Mouse (Mus musculus) forebrain, embryonic 14.5 days (tissue): ENCODE measurements around the gene Acp2. TPM values are rescaled to one million over a fixed set of nuclear protein-coding genes. Genes with fewer than 3 reads are reported as not detected.

Source experiments
- ATAC-seq: fragments of 200-750 bp; cut with Nextera tagmentation; 2 replicates; pipeline ENCODE4 v1.8.0; 2017; ENCODE audit warnings: mild to moderate bottlenecking, moderate library complexity
- DNase-seq: peaks from one replicate; pipeline ENCODE4 v3.0.0-alpha.2; 2015; ENCODE audit warnings: low spot score
- H3K27ac ChIP-seq: fragments of 300-500 bp; sonication (generic); 2 replicates; pipeline ENCODE4 v1.5.1; 2014; ENCODE audit warnings: low read depth, mild to moderate bottlenecking, control low read depth, low read length, moderate library complexity
- H3K27me3 ChIP-seq: fragments of 300-500 bp; sonication (generic); replicated peaks from 2 replicates; pipeline ENCODE4 v1.6.1; 2014; ENCODE audit warnings: low read length, control low read depth, mixed read lengths; ENCODE audit not compliant: control insufficient read depth, insufficient read depth
- H3K36me3 ChIP-seq: fragments of 300-500 bp; sonication (generic); 2 replicates; pipeline ENCODE4 v1.6.1; 2014; ENCODE audit warnings: low read length, control low read depth; ENCODE audit not compliant: control insufficient read depth, insufficient read depth
- H3K4me1 ChIP-seq: fragments of 300-500 bp; sonication (generic); 2 replicates; pipeline ENCODE4 v1.6.1; 2014; ENCODE audit warnings: antibody characterized with exemption, low read length, control low read depth; ENCODE audit not compliant: control insufficient read depth, insufficient read depth
- H3K4me2 ChIP-seq: fragments of 300-500 bp; sonication (generic); 2 replicates; pipeline ENCODE4 v1.6.1; 2014; ENCODE audit warnings: mild to moderate bottlenecking, control low read depth, low read length
- H3K4me3 ChIP-seq: fragments of 300-500 bp; sonication (generic); 2 replicates; pipeline ENCODE4 v1.5.1; 2014; ENCODE audit warnings: low read depth, low read length, control low read depth
- H3K9ac ChIP-seq: fragments of 300-500 bp; sonication (generic); 2 replicates; pipeline ENCODE4 v1.6.1; 2014; ENCODE audit warnings: mild to moderate bottlenecking, low read length, control low read depth, moderate library complexity
- H3K9me3 ChIP-seq: fragments of 300-500 bp; sonication (generic); replicated peaks from 2 replicates; pipeline ENCODE4 v1.6.1; 2016; ENCODE audit warnings: low read length, control low read depth, mixed read lengths; ENCODE audit not compliant: control insufficient read depth
- WGBS: fragments of 180-500 bp; shearing (Covaris S2); extraction: QIAGEN DNeasy Blood & Tissue Kit; methylation state at CpG from one replicate; pipeline ENCODE4 v1.1.7; 2014; 5-methylcytosine and 5-hydroxymethylcytosine counted together
- polyA plus RNA-seq: library from polyadenylated mRNA; unstranded; fragments of >200 nt; fragmentation: Nextera tagmentation; extraction: Ambion mirVana; gene quantifications from 2 replicates; pipeline ENCODE4 v1.2.1, GENCODE M21; 2014

The Acp2 gene
- polyA plus RNA-seq, 1 experiment from 2014 or later: 41.2 TPM

DNA sequence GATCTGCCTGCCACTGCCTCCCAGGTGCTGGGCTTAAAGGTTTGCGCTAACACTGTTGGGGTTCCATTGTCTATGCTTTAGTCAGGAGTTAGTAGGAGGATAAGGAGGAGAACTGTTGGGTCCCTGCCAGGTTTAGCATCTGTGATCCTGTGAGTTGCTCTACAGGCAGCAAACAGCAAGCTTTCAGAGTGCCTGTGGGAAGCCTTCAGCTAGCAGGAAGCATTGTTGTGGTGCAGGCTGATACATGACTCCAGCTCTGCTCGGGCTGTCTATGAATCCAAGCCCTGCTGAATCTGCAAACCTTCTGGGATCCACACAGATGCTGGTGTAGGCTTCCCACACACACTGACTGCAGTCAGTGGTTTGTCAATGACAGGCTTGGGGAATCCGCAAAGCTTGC is 40.7 kb downstream of the Acp2 start:
- no peaks in the 10 kb centered on the region for H3K36me3 ChIP-seq
- DNase-seq (peak; percentile 52), ATAC-seq (no peak)
- no peak overlapping the region for H3K4me2 ChIP-seq
- H3K4me3 ChIP-seq: no peak overlapping the region
- H3K27me3 ChIP-seq: no peaks in the 10 kb centered on the region
- H3K4me1 ChIP-seq: no peaks in the 10 kb centered on the region
- no peaks in the 10 kb centered on the region for H3K9me3 ChIP-seq
- no peak overlapping the region for H3K9ac ChIP-seq
- no peak overlapping the region for H3K27ac ChIP-seq
- WGBS: 60% methylated on average over 3 of the region's 3 CpGs

DNA sequence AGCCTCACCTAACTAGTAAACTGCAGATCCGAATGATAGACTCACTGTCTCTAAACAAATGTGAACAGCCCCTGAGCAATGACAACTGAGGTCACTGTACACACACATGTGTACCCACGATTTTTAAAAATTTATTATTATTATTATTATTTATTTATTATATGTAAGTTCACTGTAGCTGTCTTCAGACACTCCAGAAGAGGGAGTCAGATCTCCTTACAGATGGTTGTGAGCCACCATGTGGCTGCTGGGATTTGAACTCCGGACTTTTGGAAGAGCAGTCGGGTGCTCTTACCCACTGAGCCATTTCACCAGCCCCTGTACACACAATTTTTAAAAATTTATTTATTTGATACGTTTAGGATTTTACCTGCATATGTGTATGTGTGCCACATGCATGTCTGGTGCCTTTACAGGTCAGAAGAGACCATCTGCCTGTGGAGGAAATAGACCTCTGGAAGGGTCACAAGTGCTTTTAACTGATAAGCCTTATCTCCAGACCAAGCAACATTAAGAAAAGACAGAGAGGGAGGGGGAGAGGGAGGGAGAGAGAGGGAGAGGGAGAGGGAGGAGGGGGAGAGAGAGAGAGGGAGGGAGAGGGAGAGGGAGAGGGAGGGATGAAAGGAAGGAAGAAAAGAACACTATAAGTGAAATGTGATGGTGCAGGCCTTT is 42.0 kb downstream of the Acp2 start:
- Histone ChIP-seq H3K36me3 (no peaks in the 10 kb centered on the region), H3K4me1 (no peaks in the 10 kb centered on the region), H3K9me3 (no peaks in the 10 kb centered on the region), H3K4me3 (no peak overlapping the region), H3K9ac (no peak overlapping the region), H3K4me2 (no peak overlapping the region), H3K27ac (no peak overlapping the region), H3K27me3 (no peaks in the 10 kb centered on the region)
- 85% methylated on average over 5 of the region's 5 CpGs for WGBS
- DNase-seq (no peak), ATAC-seq (no peak)

DNA sequence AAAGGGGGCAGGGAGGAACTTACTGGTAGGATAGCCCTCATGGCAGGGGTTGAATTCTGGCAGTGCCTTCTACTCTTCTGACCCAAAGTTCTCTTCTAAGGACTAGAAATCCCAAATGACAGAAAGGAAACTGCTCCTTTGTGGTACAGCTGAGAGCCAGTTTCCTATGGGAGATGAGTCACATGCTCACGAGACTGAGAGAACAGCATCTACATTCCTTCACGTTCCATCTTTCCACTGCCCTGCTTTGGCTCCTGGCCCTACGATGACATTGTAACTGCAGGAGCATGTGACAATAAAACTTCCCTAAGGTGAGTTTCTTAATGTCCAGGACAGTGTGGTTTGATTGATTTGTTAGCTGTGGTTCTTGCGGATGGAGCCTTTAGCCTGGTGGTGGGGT is 45.7 kb downstream of the Acp2 start:
- H3K4me2 ChIP-seq: no peak overlapping the region
- DNase-seq (no peak), ATAC-seq (no peak)
- H3K27me3 ChIP-seq: 0 out of 2 replicates have a peak, but pooled peaks cover 3% of the 10 kb centered on the region
- 89% methylated on average over 4 of the region's 4 CpGs for WGBS
- no peaks in the 10 kb centered on the region for H3K9me3 ChIP-seq
- H3K4me3 ChIP-seq: no peak overlapping the region
- H3K9ac ChIP-seq: no peak overlapping the region
- no peaks in the 10 kb centered on the region for H3K36me3 ChIP-seq
- H3K27ac ChIP-seq: no peak overlapping the region
- no peaks in the 10 kb centered on the region for H3K4me1 ChIP-seq

DNA sequence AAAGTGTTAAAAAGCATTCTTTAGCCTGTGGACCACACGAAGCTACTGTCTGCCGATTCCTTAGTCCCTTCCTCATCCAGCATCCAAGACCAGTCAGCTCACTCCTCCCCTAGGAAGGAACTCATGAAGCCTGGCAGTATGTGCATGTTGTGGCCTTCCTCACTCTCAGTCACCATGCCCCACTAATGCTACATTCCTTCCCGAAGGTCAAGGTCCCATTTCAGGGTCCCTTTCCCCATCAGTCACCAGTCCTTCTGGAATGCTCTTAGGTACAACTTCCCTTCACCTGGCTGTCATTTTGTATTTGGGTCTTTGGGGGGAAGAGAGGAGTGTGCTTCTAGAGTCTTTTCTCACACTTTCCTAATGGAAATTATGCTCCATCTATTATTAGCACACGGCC is 49.3 kb downstream of the Acp2 start:
- no peaks in the 10 kb centered on the region for H3K36me3 ChIP-seq
- ATAC-seq (no peak), DNase-seq (no peak)
- 81% methylated on average over 4 of the region's 4 CpGs for WGBS
- 0 out of 2 replicates have a peak, but pooled peaks cover 17% of the 10 kb centered on the region for H3K27me3 ChIP-seq
- peaks cover 6% of the 10 kb centered on the region; the same call in 1 of the 2 replicates for H3K4me1 ChIP-seq
- H3K4me3 ChIP-seq: no peak overlapping the region
- H3K9me3 ChIP-seq: no peaks in the 10 kb centered on the region
- no peak overlapping the region for H3K9ac ChIP-seq
- H3K4me2 ChIP-seq: no peak overlapping the region
- H3K27ac ChIP-seq: no peak overlapping the region

DNA sequence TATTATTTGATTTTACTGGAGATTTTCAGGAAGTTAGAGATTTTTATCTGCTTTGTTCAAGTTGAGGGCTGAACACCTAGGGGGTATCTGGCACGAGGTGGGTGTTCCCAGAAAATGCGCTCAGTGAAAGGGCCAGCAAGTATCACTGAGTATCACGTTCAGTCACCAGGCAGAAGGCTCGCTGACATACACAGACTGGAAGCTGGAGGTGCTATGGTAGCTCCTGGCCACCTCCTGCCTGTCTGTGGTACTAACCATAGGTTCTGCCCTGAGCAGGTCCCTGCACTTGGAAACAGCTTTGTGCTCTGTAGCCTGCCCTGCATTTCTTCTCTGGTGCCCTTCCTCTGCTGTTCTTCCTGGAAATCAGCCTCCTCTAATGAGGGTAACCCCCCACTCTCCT is 49.8 kb downstream of the Acp2 start:
- H3K9me3 ChIP-seq: no peaks in the 10 kb centered on the region
- DNase-seq (no peak), ATAC-seq (no peak)
- no peak overlapping the region for H3K27ac ChIP-seq
- H3K4me2 ChIP-seq: no peak overlapping the region
- peaks cover 11% of the 10 kb centered on the region for H3K4me1 ChIP-seq
- WGBS: 53% methylated on average over 4 of the region's 4 CpGs
- H3K9ac ChIP-seq: no peak overlapping the region
- no peak overlapping the region for H3K4me3 ChIP-seq
- H3K36me3 ChIP-seq: no peaks in the 10 kb centered on the region
- 0 out of 2 replicates have a peak, but pooled peaks cover 17% of the 10 kb centered on the region for H3K27me3 ChIP-seq

- no peak for ATAC-seq
- Histone ChIP-seq H3K36me3 (no peaks in the 10 kb centered on the region), H3K27me3 (0 out of 2 replicates have a peak, but pooled peaks cover 17% of the 10 kb centered on the region), H3K4me3 (no peak overlapping the region), H3K9ac (no peak overlapping the region), H3K27ac (no peak overlapping the region), H3K4me1 (peaks cover 18% of the 10 kb centered on the region), H3K9me3 (no peaks in the 10 kb centered on the region), H3K4me2 (peak overlapping the region; percentile 97; the same call in 1 of the 2 replicates)
- 23% methylated on average over 8 of the region's 8 CpGs for WGBS
- DNase-seq: peak; percentile 51
Measured at GRCm38 (mm10) chr2:91254725-91255380, 52.2 kb downstream of the Acp2 start.

DNA sequence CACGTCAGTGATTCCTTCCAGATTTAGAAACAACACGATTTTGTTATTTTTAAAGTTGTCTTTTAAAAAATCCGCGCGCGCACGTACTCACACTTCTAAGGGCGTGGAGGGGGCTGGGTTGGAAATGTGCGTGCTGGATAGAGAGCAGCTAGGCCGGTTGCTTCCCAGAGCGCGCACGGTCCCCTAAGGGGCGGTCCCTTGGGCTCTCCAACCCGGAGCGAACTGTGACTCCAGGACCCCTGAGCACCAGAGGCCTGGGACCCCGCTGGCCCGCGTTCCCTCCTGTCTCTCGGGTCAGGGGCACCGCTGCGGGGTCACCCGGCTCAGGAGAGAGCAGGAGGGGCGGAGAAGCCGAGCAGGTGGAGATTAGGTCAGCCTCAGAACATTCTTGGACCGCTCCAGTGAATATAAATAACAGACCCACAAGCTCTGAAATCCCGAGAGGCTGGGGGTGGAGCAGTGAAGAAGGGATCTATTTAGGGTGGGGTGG is 53.0 kb downstream of the Acp2 start, which contains the start of gene Pacsin3:
Gene Pacsin3, plus strand, starts transcription at position 294 of the 490 bp plus-strand sequence.
- Histone ChIP-seq H3K36me3 (no peaks in the 10 kb centered on the region), H3K4me1 (peaks cover 18% of the 10 kb centered on the region), H3K27ac (no peak within 1 kb of the TSS), H3K4me3 (peak within 1 kb of the TSS; percentile 50), H3K9me3 (no peaks in the 10 kb centered on the region), H3K9ac (peak within 1 kb of the TSS; percentile 66), H3K27me3 (0 out of 2 replicates have a peak, but pooled peaks cover 17% of the 10 kb centered on the region), H3K4me2 (peak within 1 kb of the TSS; percentile 97)
- DNase-seq: peak; percentile 49
- 1% methylated on average over 27 of the region's 27 CpGs for WGBS
- ATAC-seq: peak; percentile 26

- under 1% methylated on average over 51 of the region's 52 CpGs for WGBS
- 0 out of 2 replicates have a peak, but pooled peaks cover 17% of the 10 kb centered on the region for H3K27me3 ChIP-seq
- DNase-seq (peak; percentile 51), ATAC-seq (peak; percentile 60)
- peaks cover 18% of the 10 kb centered on the region for H3K4me1 ChIP-seq
- H3K36me3 ChIP-seq: peaks cover 2% of the 10 kb centered on the region; the same call in 1 of the 2 replicates
- peak overlapping the region; percentile 97 for H3K4me2 ChIP-seq
- peak overlapping the region; percentile 66 for H3K9ac ChIP-seq
- no peak overlapping the region; the same call in 1 of the 2 replicates for H3K27ac ChIP-seq
- peak overlapping the region; percentile 50 for H3K4me3 ChIP-seq
- H3K9me3 ChIP-seq: no peaks in the 10 kb centered on the region
Measured at GRCm38 (mm10) chr2:91256256-91257125, 53.8 kb downstream of the Acp2 start.
